Mouse (Mus musculus): ENCODE data around the gene Nf2.

Nf2 gene

GRCm38 (mm10) chr11:4840942-4841526 is 8.3 kb downstream of the Nf2 start:
- in situ Hi-C loops (cut with MboI; ENCODE audit: unreplicated experiment in 2 of 2), result no loop called here

GRCm38 (mm10) chr11:4838235-4838634 is 11.1 kb downstream of the Nf2 start:
- in situ Hi-C loops (cut with MboI; ENCODE audit: unreplicated experiment in 2 of 2), result loop anchor here (5.0 kb wide), 2 partner anchors 34 to 581 kb away; partner anchors contain the start of genes Lif (in 2 of the 2) and Nipsnap1 (in 1 of the 2)

- in situ Hi-C loops (cut with MboI; ENCODE audit: unreplicated experiment in 2 of 2), result loop anchor here (5.0 kb wide), 2 partner anchors 35 to 580 kb away; partner anchors contain the start of genes Lif (in 2 of the 2) and Nipsnap1 (in 1 of the 2)
Observed at GRCm38 (mm10) chr11:4837342-4837741, 12.0 kb downstream of the Nf2 start.

GRCm38 (mm10) chr11:4836755-4837154 is 12.6 kb downstream of the Nf2 start:
- in situ Hi-C loops (cut with MboI; ENCODE audit: unreplicated experiment in 2 of 2), result loop anchor here (5.0 kb wide), 2 partner anchors 36 to 579 kb away; partner anchors contain the start of genes Lif (in 2 of the 2) and Nipsnap1 (in 1 of the 2)

- in situ Hi-C loops (cut with MboI; ENCODE audit: unreplicated experiment in 2 of 2), result loop anchor here (5.0 kb wide), 2 partner anchors 37 to 578 kb away; partner anchors contain the start of genes Lif (in 2 of the 2) and Nipsnap1 (in 1 of the 2)
Observed at GRCm38 (mm10) chr11:4835436-4835835, 13.9 kb downstream of the Nf2 start.

- in situ Hi-C loops (cut with MboI; ENCODE audit: unreplicated experiment in 2 of 2), result no loop called here
Observed at GRCm38 (mm10) chr11:4833295-4833939, 15.9 kb downstream of the Nf2 start.

GRCm38 (mm10) chr11:4831066-4831465 is 18.3 kb downstream of the Nf2 start:
- in situ Hi-C loops (cut with MboI; ENCODE audit: unreplicated experiment in 2 of 2), result no loop called here

- in situ Hi-C loops (cut with MboI; ENCODE audit: unreplicated experiment in 2 of 2), result loop anchor here (5.0 to 10.0 kb wide), 2 partner anchors 383 to 396 kb away; partner anchors contain the start of gene Hormad2 (in 1 of the 2)
Observed at GRCm38 (mm10) chr11:4827916-4828315, 21.4 kb downstream of the Nf2 start.

GRCm38 (mm10) chr11:4827340-4827739 is 22.0 kb downstream of the Nf2 start:
- in situ Hi-C loops (cut with MboI; ENCODE audit: unreplicated experiment in 2 of 2), result loop anchor here (5.0 to 10.0 kb wide), 2 partner anchors 383 to 395 kb away; partner anchors contain the start of gene Hormad2 (in 1 of the 2)

GRCm38 (mm10) chr11:4826152-4826778 is 23.1 kb downstream of the Nf2 start:
- in situ Hi-C loops (cut with MboI; ENCODE audit: unreplicated experiment in 2 of 2), result loop anchor here (5.0 to 10.0 kb wide), 2 partner anchors 381 to 394 kb away; partner anchors contain the start of gene Hormad2 (in 1 of the 2)

GRCm38 (mm10) chr11:4823655-4824312 is 25.6 kb downstream of the Nf2 start:
- in situ Hi-C loops (cut with MboI; ENCODE audit: unreplicated experiment in 2 of 2), result loop anchor here in 1 of 2 experiments (10.0 kb wide), 1 partner anchor 379 kb away; the partner anchor contains the start of gene Hormad2

GRCm38 (mm10) chr11:4822446-4822842 is 26.9 kb downstream of the Nf2 start:
- in situ Hi-C loops (cut with MboI; ENCODE audit: unreplicated experiment in 2 of 2), result loop anchor here in 1 of 2 experiments (10.0 kb wide), 1 partner anchor 378 kb away; the partner anchor contains the start of gene Hormad2

- in situ Hi-C loops (cut with MboI; ENCODE audit: unreplicated experiment in 2 of 2), result loop anchor here in 1 of 2 experiments (10.0 kb wide), 1 partner anchor 377 kb away; the partner anchor contains the start of gene Hormad2
Observed at GRCm38 (mm10) chr11:4821492-4822445, 27.6 kb downstream of the Nf2 start.

- in situ Hi-C loops (cut with MboI; ENCODE audit: unreplicated experiment in 2 of 2), result loop anchor here in 1 of 2 experiments (5.0 kb wide), 1 partner anchor 62 kb away; no protein-coding TSS in a partner anchor
Observed at GRCm38 (mm10) chr11:4814507-4815450, 34.6 kb downstream of the Nf2 start.

GRCm38 (mm10) chr11:4808311-4808710 is 41.0 kb downstream of the Nf2 start:
- in situ Hi-C loops (cut with MboI; ENCODE audit: unreplicated experiment in 2 of 2), result no loop called here

- in situ Hi-C loops (cut with MboI; ENCODE audit: unreplicated experiment in 2 of 2), result no loop called here
Observed at GRCm38 (mm10) chr11:4806031-4806715, 43.2 kb downstream of the Nf2 start.

GRCm38 (mm10) chr11:4804921-4805562 is 44.3 kb downstream of the Nf2 start:
- in situ Hi-C loops (cut with MboI; ENCODE audit: unreplicated experiment in 2 of 2), result no loop called here
